Mouse (Mus musculus): ENCODE measurements around the gene Ing5.

- no peak for TF ChIP-seq CTCF (IDR thresholded peaks at IDR 0.05; ENCODE audit: low read depth, low read length)
- no peak for TF ChIP-seq POLR2A (IDR thresholded peaks at IDR 0.05; ENCODE audit: insufficient read depth, low read length)
- TF ChIP-seq EP300 (IDR thresholded peaks at IDR 0.05; ENCODE audit: insufficient read depth, low read depth, low read length) = no peak
These were observed 20.8 kb downstream of the Ing5 start, which contains the start of gene D2hgdh for GRCm38 (mm10) chr1:93824609-93825008.
